Mouse (Mus musculus): ENCODE data around the gene Nudt3. TPM values are rescaled to one million over a fixed set of nuclear protein-coding genes. Genes with fewer than 3 reads are reported as not detected.
A peak's percentile ranks its signal among the peaks of the same experiment; 100 is the strongest.

The Nudt3 gene
- polyA plus RNA-seq, 1 experiment from 2014 or later = 47.6 TPM

GRCm38 (mm10) chr17:27655089-27656010 is 32.1 kb upstream of the Nudt3 start, which contains the start of gene Pacsin1:
Gene Pacsin1 (plus strand): TSS chr17:27655509.
- no peak within 1 kb of the TSS for H3K27ac ChIP-seq (ENCODE audit: low read length)
- DNase-seq (ENCODE audit: low spot score) = peak; percentile 27
- peak within 1 kb of the TSS; percentile 50 for H3K4me2 ChIP-seq (replicated peaks; ENCODE audit: low read depth, low read length)
- peak within 1 kb of the TSS; percentile 25; the same call in 1 of the 2 replicates for H3K4me3 ChIP-seq (ENCODE audit: low read depth, low read length)
- no peak within 1 kb of the TSS for H3K9ac ChIP-seq (replicated peaks; ENCODE audit: low read depth)
- ATAC-seq = peak; percentile 56
- no peaks in the 10 kb centered on the region for H3K4me1 ChIP-seq (ENCODE audit: insufficient read depth, low read depth, low read length)
- 2% methylated on average over 45 of the region's 65 CpGs for WGBS
- H3K36me3 ChIP-seq (ENCODE audit: insufficient read depth, low read length) = no peaks in the 10 kb centered on the region
- peaks cover 23% of the 10 kb centered on the region for H3K27me3 ChIP-seq (replicated peaks; ENCODE audit: insufficient read depth, low read length)
- no peaks in the 10 kb centered on the region for H3K9me3 ChIP-seq (ENCODE audit: low read length)
- TF ChIP-seq EP300 (IDR thresholded peaks at IDR 0.05) = no peak
- no peak for TF ChIP-seq CTCF (IDR thresholded peaks at IDR 0.05)

GRCm38 (mm10) chr17:27653253-27653959 is 30.1 kb upstream of the Nudt3 start:
- Histone ChIP-seq H3K4me2 (replicated peaks; ENCODE audit: low read depth, low read length) (no peak overlapping the region), H3K9ac (replicated peaks; ENCODE audit: low read depth) (no peak overlapping the region), H3K4me3 (ENCODE audit: low read depth, low read length) (no peak overlapping the region), H3K27ac (ENCODE audit: low read length) (no peak overlapping the region), H3K27me3 (replicated peaks; ENCODE audit: insufficient read depth, low read length) (peaks cover 23% of the 10 kb centered on the region), H3K4me1 (ENCODE audit: insufficient read depth, low read depth, low read length) (no peaks in the 10 kb centered on the region), H3K9me3 (ENCODE audit: low read length) (no peaks in the 10 kb centered on the region), H3K36me3 (ENCODE audit: insufficient read depth, low read length) (no peaks in the 10 kb centered on the region)
- DNase-seq (ENCODE audit: low spot score) = no peak
- ATAC-seq = no peak
- 48% methylated on average over 10 of the region's 10 CpGs for WGBS
- no peak for TF ChIP-seq CTCF (IDR thresholded peaks at IDR 0.05)
- no peak for TF ChIP-seq EP300 (IDR thresholded peaks at IDR 0.05)

- Histone ChIP-seq H3K4me3 (ENCODE audit: low read depth, low read length) (no peak overlapping the region), H3K27me3 (replicated peaks; ENCODE audit: insufficient read depth, low read length) (peaks cover 22% of the 10 kb centered on the region), H3K4me2 (replicated peaks; ENCODE audit: low read depth, low read length) (no peak overlapping the region), H3K9me3 (ENCODE audit: low read length) (no peaks in the 10 kb centered on the region), H3K4me1 (ENCODE audit: insufficient read depth, low read depth, low read length) (no peaks in the 10 kb centered on the region), H3K36me3 (ENCODE audit: insufficient read depth, low read length) (no peaks in the 10 kb centered on the region), H3K9ac (replicated peaks; ENCODE audit: low read depth) (no peak overlapping the region), H3K27ac (ENCODE audit: low read length) (no peak overlapping the region)
- no peak for DNase-seq (ENCODE audit: low spot score)
- TF ChIP-seq EP300 (IDR thresholded peaks at IDR 0.05) (no peak), CTCF (IDR thresholded peaks at IDR 0.05) (no peak)
- 71% methylated on average over 23 of the region's 23 CpGs for WGBS
- ATAC-seq = no peak
Measured at GRCm38 (mm10) chr17:27652046-27652790, 28.9 kb upstream of the Nudt3 start.

GRCm38 (mm10) chr17:27650586-27650985 is 27.3 kb upstream of the Nudt3 start:
- H3K4me1 ChIP-seq (ENCODE audit: insufficient read depth, low read depth, low read length) = no peaks in the 10 kb centered on the region
- H3K4me3 ChIP-seq (ENCODE audit: low read depth, low read length) = no peak overlapping the region
- no peak overlapping the region for H3K27ac ChIP-seq (ENCODE audit: low read length)
- H3K27me3 ChIP-seq (replicated peaks; ENCODE audit: insufficient read depth, low read length) = peaks cover 8% of the 10 kb centered on the region
- H3K9ac ChIP-seq (replicated peaks; ENCODE audit: low read depth) = no peak overlapping the region
- no peaks in the 10 kb centered on the region for H3K36me3 ChIP-seq (ENCODE audit: insufficient read depth, low read length)
- TF ChIP-seq CTCF (IDR thresholded peaks at IDR 0.05) (no peak), EP300 (IDR thresholded peaks at IDR 0.05) (no peak)
- 71% methylated on average over 13 of the region's 13 CpGs for WGBS
- ATAC-seq (no peak), DNase-seq (ENCODE audit: low spot score) (no peak)
- no peaks in the 10 kb centered on the region for H3K9me3 ChIP-seq (ENCODE audit: low read length)
- no peak overlapping the region for H3K4me2 ChIP-seq (replicated peaks; ENCODE audit: low read depth, low read length)

GRCm38 (mm10) chr17:27650160-27650559 is 26.9 kb upstream of the Nudt3 start:
- peaks cover 5% of the 10 kb centered on the region for H3K27me3 ChIP-seq (replicated peaks; ENCODE audit: insufficient read depth, low read length)
- no peak overlapping the region for H3K4me2 ChIP-seq (replicated peaks; ENCODE audit: low read depth, low read length)
- no peak overlapping the region for H3K27ac ChIP-seq (ENCODE audit: low read length)
- H3K36me3 ChIP-seq (ENCODE audit: insufficient read depth, low read length) = no peaks in the 10 kb centered on the region
- H3K4me1 ChIP-seq (ENCODE audit: insufficient read depth, low read depth, low read length) = no peaks in the 10 kb centered on the region
- no peak; the same call in 1 of the 2 replicates for ATAC-seq
- H3K4me3 ChIP-seq (ENCODE audit: low read depth, low read length) = no peak overlapping the region
- H3K9me3 ChIP-seq (ENCODE audit: low read length) = no peaks in the 10 kb centered on the region
- H3K9ac ChIP-seq (replicated peaks; ENCODE audit: low read depth) = no peak overlapping the region
- peak; percentile 70 for DNase-seq (ENCODE audit: low spot score)
- no peak for TF ChIP-seq EP300 (IDR thresholded peaks at IDR 0.05)
- TF ChIP-seq CTCF (IDR thresholded peaks at IDR 0.05) = peak; percentile 88
- 9% methylated on average over 12 of the region's 12 CpGs for WGBS

- Histone ChIP-seq H3K4me2 (replicated peaks; ENCODE audit: low read depth, low read length) (no peak overlapping the region), H3K9me3 (ENCODE audit: low read length) (no peaks in the 10 kb centered on the region), H3K27me3 (replicated peaks; ENCODE audit: insufficient read depth, low read length) (no peaks in the 10 kb centered on the region), H3K27ac (ENCODE audit: low read length) (no peak overlapping the region), H3K4me3 (ENCODE audit: low read depth, low read length) (no peak overlapping the region), H3K9ac (replicated peaks; ENCODE audit: low read depth) (no peak overlapping the region), H3K36me3 (ENCODE audit: insufficient read depth, low read length) (no peaks in the 10 kb centered on the region), H3K4me1 (ENCODE audit: insufficient read depth, low read depth, low read length) (no peaks in the 10 kb centered on the region)
- DNase-seq (ENCODE audit: low spot score) (no peak), ATAC-seq (no peak)
- 30% methylated on average over 7 of the region's 7 CpGs for WGBS
- no peak for TF ChIP-seq CTCF (IDR thresholded peaks at IDR 0.05)
Measured at GRCm38 (mm10) chr17:27645807-27646206, 22.5 kb upstream of the Nudt3 start.
